Mouse (Mus musculus) forebrain, embryonic 12.5 days (tissue): ENCODE data around the gene Ceacam1. TPM values are rescaled to one million over a fixed set of nuclear protein-coding genes. Genes with fewer than 3 reads are reported as not detected.
"Not testable (repeated sequence)": the region's sequence is repeated elsewhere in the genome, so short reads cannot be mapped to it uniquely, and the experiment has no call there.

ENCODE experiments used
- ATAC-seq: fragments of 200-750 bp; cut with Nextera tagmentation; 2 replicates; pipeline ENCODE4 v1.8.0; 2017; ENCODE audit warnings: moderate TSS enrichment; ENCODE audit not compliant: low FRiP score
- H3K27ac ChIP-seq: fragments of 300-500 bp; sonication (generic); 2 replicates; pipeline ENCODE4 v1.5.1; 2016; ENCODE audit warnings: mild to moderate bottlenecking
- H3K27me3 ChIP-seq: fragments of 300-500 bp; sonication (generic); 2 replicates; pipeline ENCODE4 v1.6.1; 2016; ENCODE audit warnings: mild to moderate bottlenecking
- H3K36me3 ChIP-seq: fragments of 300-500 bp; sonication (generic); replicated peaks from 2 replicates; pipeline ENCODE4 v1.6.1; 2016; ENCODE audit warnings: mild to moderate bottlenecking
- H3K4me1 ChIP-seq: fragments of 300-500 bp; sonication (generic); 2 replicates; pipeline ENCODE4 v1.6.1; 2016
- H3K4me2 ChIP-seq: fragments of 300-500 bp; sonication (generic); 2 replicates; pipeline ENCODE4 v1.6.1; 2016; ENCODE audit warnings: mild to moderate bottlenecking, moderate library complexity
- H3K4me3 ChIP-seq: fragments of 300-500 bp; sonication (generic); replicated peaks from 2 replicates; pipeline ENCODE4 v1.5.1; 2016; ENCODE audit warnings: mild to moderate bottlenecking
- H3K9ac ChIP-seq: fragments of 300-500 bp; sonication (generic); 2 replicates; pipeline ENCODE4 v1.6.1; 2016; ENCODE audit warnings: mild to moderate bottlenecking
- H3K9me3 ChIP-seq: fragments of 300-500 bp; sonication (generic); 2 replicates; pipeline ENCODE4 v1.6.1; 2016
- WGBS: fragments of 180-500 bp; shearing (Covaris S2); methylation state at CpG from one replicate; pipeline ENCODE4 v1.1.7; 2016; 5-methylcytosine and 5-hydroxymethylcytosine counted together
- polyA plus RNA-seq: library from polyadenylated mRNA; unstranded; fragments of >200 nt; fragmentation: Nextera tagmentation; extraction: Ambion mirVana; gene quantifications from 2 replicates; pipeline ENCODE4 v1.2.1, GENCODE M21; 2016

Ceacam1 gene
- polyA plus RNA-seq, 1 experiment from 2014 or later: 0.51 TPM

GRCm38 (mm10) chr7:25435546-25435851 is 41.9 kb downstream of the Ceacam1 start:
- WGBS: 89% methylated on average over 2 of the region's 2 CpGs

GRCm38 (mm10) chr7:25434654-25435545 is 42.5 kb downstream of the Ceacam1 start:
- 88% methylated on average over 10 of the region's 10 CpGs for WGBS
- no peak for ATAC-seq
- H3K9me3 ChIP-seq: no peaks in the 10 kb centered on the region
- H3K4me3 ChIP-seq: no peak overlapping the region
- H3K4me2 ChIP-seq: no peak overlapping the region
- H3K4me1 ChIP-seq: peaks cover 11% of the 10 kb centered on the region
- H3K27me3 ChIP-seq: no peaks in the 10 kb centered on the region
- H3K36me3 ChIP-seq: no peaks in the 10 kb centered on the region
- no peak overlapping the region for H3K9ac ChIP-seq
- H3K27ac ChIP-seq: no peak overlapping the region

More at GRCm38 (mm10) chr7:25435546-25435851, 41.9 kb downstream of the Ceacam1 start:
- Histone ChIP-seq H3K4me3 (no peak overlapping the region), H3K27ac (no peak overlapping the region), H3K27me3 (no peaks in the 10 kb centered on the region), H3K9me3 (no peaks in the 10 kb centered on the region), H3K36me3 (no peaks in the 10 kb centered on the region), H3K4me2 (no peak overlapping the region), H3K4me1 (peaks cover 11% of the 10 kb centered on the region), H3K9ac (no peak overlapping the region)
- ATAC-seq: no peak

GRCm38 (mm10) chr7:25433781-25434560 is 43.4 kb downstream of the Ceacam1 start:
- H3K27me3 ChIP-seq: no peaks in the 10 kb centered on the region
- H3K9ac ChIP-seq: no peak overlapping the region
- H3K4me2 ChIP-seq: no peak overlapping the region
- no peak overlapping the region for H3K4me3 ChIP-seq
- H3K36me3 ChIP-seq: no peaks in the 10 kb centered on the region
- no peak overlapping the region for H3K27ac ChIP-seq
- no peak for ATAC-seq
- no peaks in the 10 kb centered on the region for H3K9me3 ChIP-seq
- 95% methylated on average over 9 of the region's 9 CpGs for WGBS
- peaks cover 11% of the 10 kb centered on the region for H3K4me1 ChIP-seq

GRCm38 (mm10) chr7:25433007-25433541 is 44.3 kb downstream of the Ceacam1 start:
- H3K4me3 ChIP-seq: no peak overlapping the region
- H3K27ac ChIP-seq: peak overlapping the region; percentile 31; the same call in 1 of the 2 replicates
- no peak overlapping the region for H3K4me2 ChIP-seq
- no peaks in the 10 kb centered on the region for H3K27me3 ChIP-seq
- H3K9ac ChIP-seq: no peak overlapping the region
- no peak for ATAC-seq
- no peaks in the 10 kb centered on the region for H3K9me3 ChIP-seq
- H3K36me3 ChIP-seq: no peaks in the 10 kb centered on the region
- WGBS: 19% methylated on average over 5 of the region's 5 CpGs
- H3K4me1 ChIP-seq: peaks cover 11% of the 10 kb centered on the region

- Histone ChIP-seq H3K9me3 (no peaks in the 10 kb centered on the region), H3K27me3 (no peaks in the 10 kb centered on the region), H3K36me3 (no peaks in the 10 kb centered on the region), H3K27ac (no peak overlapping the region), H3K4me1 (peaks cover 11% of the 10 kb centered on the region), H3K4me2 (no peak overlapping the region), H3K9ac (no peak overlapping the region), H3K4me3 (no peak overlapping the region)
- no peak for ATAC-seq
- 88% methylated on average over 6 of the region's 6 CpGs for WGBS
Observed at GRCm38 (mm10) chr7:25432381-25432780, 45.0 kb downstream of the Ceacam1 start.

- no peak overlapping the region for H3K4me3 ChIP-seq
- H3K36me3 ChIP-seq: no peaks in the 10 kb centered on the region
- 88% methylated on average over 4 of the region's 4 CpGs for WGBS
- no peak for ATAC-seq
- H3K9me3 ChIP-seq: no peaks in the 10 kb centered on the region
- H3K4me2 ChIP-seq: no peak overlapping the region
- H3K27ac ChIP-seq: no peak overlapping the region
- peaks cover 11% of the 10 kb centered on the region for H3K4me1 ChIP-seq
- H3K9ac ChIP-seq: no peak overlapping the region
- no peaks in the 10 kb centered on the region for H3K27me3 ChIP-seq
Observed at GRCm38 (mm10) chr7:25429886-25430784, 47.3 kb downstream of the Ceacam1 start.

GRCm38 (mm10) chr7:25428321-25428720 is 49.1 kb downstream of the Ceacam1 start:
- no peaks in the 10 kb centered on the region for H3K27me3 ChIP-seq
- WGBS: 86% methylated on average over 3 of the region's 3 CpGs
- no peaks in the 10 kb centered on the region for H3K9me3 ChIP-seq
- no peak overlapping the region for H3K4me2 ChIP-seq
- H3K4me3 ChIP-seq: no peak overlapping the region
- no peaks in the 10 kb centered on the region for H3K36me3 ChIP-seq
- ATAC-seq: no peak
- peaks cover 6% of the 10 kb centered on the region for H3K4me1 ChIP-seq
- no peak overlapping the region for H3K9ac ChIP-seq
- H3K27ac ChIP-seq: no peak overlapping the region

GRCm38 (mm10) chr7:25427144-25427543 is 50.3 kb downstream of the Ceacam1 start:
- Histone ChIP-seq H3K9ac (no peak overlapping the region), H3K4me2 (no peak overlapping the region), H3K4me1 (no peaks in the 10 kb centered on the region), H3K9me3 (no peaks in the 10 kb centered on the region), H3K27ac (no peak overlapping the region), H3K4me3 (no peak overlapping the region), H3K27me3 (peaks cover 9% of the 10 kb centered on the region), H3K36me3 (no peaks in the 10 kb centered on the region)
- no peak for ATAC-seq
- 83% methylated on average over 5 of the region's 5 CpGs for WGBS

GRCm38 (mm10) chr7:25426380-25426779 is 51.0 kb downstream of the Ceacam1 start:
- H3K36me3 ChIP-seq, ATAC-seq, H3K9me3 ChIP-seq, H3K4me3 ChIP-seq, H3K4me1 ChIP-seq, H3K9ac ChIP-seq, H3K4me2 ChIP-seq, H3K27me3 ChIP-seq, H3K27ac ChIP-seq: not testable (repeated sequence)
- 91% methylated on average over 4 of the region's 4 CpGs for WGBS

- WGBS: 39% methylated on average over 4 of the region's 4 CpGs
- H3K4me2 ChIP-seq: no peak overlapping the region
- no peak overlapping the region for H3K27ac ChIP-seq
- peaks cover 9% of the 10 kb centered on the region for H3K27me3 ChIP-seq
- no peaks in the 10 kb centered on the region for H3K4me1 ChIP-seq
- no peaks in the 10 kb centered on the region for H3K36me3 ChIP-seq
- no peak overlapping the region for H3K4me3 ChIP-seq
- peak; percentile 44; the same call in 1 of the 2 replicates for ATAC-seq
- H3K9ac ChIP-seq: no peak overlapping the region
- H3K9me3 ChIP-seq: no peaks in the 10 kb centered on the region
Observed at GRCm38 (mm10) chr7:25424429-25424828, 53.0 kb downstream of the Ceacam1 start.

- H3K36me3 ChIP-seq: no peaks in the 10 kb centered on the region
- no peak overlapping the region for H3K9ac ChIP-seq
- H3K27ac ChIP-seq: no peak overlapping the region
- ATAC-seq: no peak
- H3K4me2 ChIP-seq: no peak overlapping the region
- no peak overlapping the region for H3K4me3 ChIP-seq
- H3K27me3 ChIP-seq: peaks cover 9% of the 10 kb centered on the region
- H3K4me1 ChIP-seq: no peaks in the 10 kb centered on the region
- no peaks in the 10 kb centered on the region for H3K9me3 ChIP-seq
- 70% methylated on average over 16 of the region's 16 CpGs for WGBS
Observed at GRCm38 (mm10) chr7:25422286-25422841, 55.0 kb downstream of the Ceacam1 start.
